Mouse (Mus musculus) bone marrow, adult 2 months (tissue): ENCODE measurements around the gene Ccdc175.

Source experiments
- CTCF ChIP-seq: fragments of 200-500 bp; IDR thresholded peaks from 2 replicates; pipeline ENCODE4 v1.5.1; 2011; ENCODE audit warnings: low read length, control low read depth; ENCODE audit not compliant: control insufficient read depth, insufficient read depth
- POLR2A ChIP-seq: fragments of 200-500 bp; IDR thresholded peaks from 2 replicates; pipeline ENCODE4 v1.6.1; 2011; ENCODE audit warnings: low read depth, mild to moderate bottlenecking, control low read depth, low read length, borderline replicate concordance; ENCODE audit not compliant: control insufficient read depth

- TF ChIP-seq CTCF = no peak
- TF ChIP-seq POLR2A = no peak
These were observed 106.6 kb downstream of the Ccdc175 start for GRCm38 (mm10) chr12:72078248-72078647.
